Mouse (Mus musculus): Measurements from ENCODE around the gene Fat1. TPM values are rescaled to one million over a fixed set of nuclear protein-coding genes. Genes with fewer than 3 reads are reported as not detected.

The Fat1 gene
- polyA plus RNA-seq, 1 experiment from 2014 or later, result 15.8 TPM

GRCm38 (mm10) chr8:44996493-44996892 lies 61.2 kb downstream of the Fat1 start:
- H3K4me3 ChIP-seq, result no peak overlapping the region
- H3K36me3 ChIP-seq, result no peaks in the 10 kb centered on the region
- no peak for ATAC-seq (ENCODE audit: low FRiP score, low read depth)
- H3K27ac ChIP-seq (replicated peaks), result no peak overlapping the region
- H3K9me3 ChIP-seq, result no peaks in the 10 kb centered on the region
- H3K4me2 ChIP-seq, result no peak overlapping the region
- H3K4me1 ChIP-seq (replicated peaks), result peaks cover 49% of the 10 kb centered on the region
- H3K27me3 ChIP-seq, result no peaks in the 10 kb centered on the region
- H3K9ac ChIP-seq, result no peak overlapping the region
- WGBS, result 43% methylated on average over 3 of the region's 3 CpGs

DNA sequence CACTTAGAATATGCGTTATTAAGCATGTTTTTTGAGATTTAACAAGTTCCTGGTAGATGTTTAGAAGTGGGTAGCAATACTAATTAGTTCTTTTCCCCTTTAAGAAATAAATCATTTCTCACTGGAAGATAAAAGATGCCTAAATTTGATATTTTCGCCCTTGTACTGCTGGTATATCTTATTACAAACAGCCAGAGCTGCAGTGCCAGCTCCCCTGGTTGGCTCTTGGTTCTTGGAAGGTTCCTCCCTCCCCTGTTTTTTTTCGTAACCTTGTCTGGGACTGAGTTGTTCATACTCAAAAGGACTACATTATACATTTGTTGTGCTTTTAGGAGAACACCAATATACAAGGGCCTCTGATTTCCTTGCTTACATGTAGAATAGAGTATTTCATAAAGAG lies 62.1 kb downstream of the Fat1 start:
- Histone ChIP-seq H3K4me2 (no peak overlapping the region), H3K4me3 (no peak overlapping the region), H3K9ac (no peak overlapping the region), H3K27ac (replicated peaks) (no peak overlapping the region), H3K27me3 (no peaks in the 10 kb centered on the region), H3K4me1 (replicated peaks) (peaks cover 43% of the 10 kb centered on the region), H3K9me3 (no peaks in the 10 kb centered on the region), H3K36me3 (no peaks in the 10 kb centered on the region)
- 78% methylated on average over 3 of the region's 3 CpGs for WGBS
- no peak for ATAC-seq (ENCODE audit: low FRiP score, low read depth)

DNA sequence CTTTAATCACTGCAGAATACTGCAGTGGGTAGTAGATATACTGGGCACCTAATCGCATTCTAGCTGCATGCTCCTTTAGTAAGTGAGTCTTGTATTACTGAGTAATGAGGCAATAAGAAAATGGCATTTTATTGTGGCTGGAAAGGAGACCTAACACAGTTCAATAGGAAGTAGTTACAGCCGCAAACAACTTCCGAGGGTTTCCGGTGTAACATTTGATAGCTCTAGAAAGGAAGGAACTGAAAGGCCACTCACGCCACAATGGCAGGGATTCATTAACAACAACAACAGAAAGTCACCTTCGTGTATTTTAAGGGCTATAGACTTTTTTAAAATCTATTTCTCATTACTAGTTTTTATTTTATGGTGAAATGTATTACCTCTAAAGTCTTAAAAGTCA lies 62.6 kb downstream of the Fat1 start:
- WGBS, result 49% methylated on average over 6 of the region's 6 CpGs
- peaks cover 43% of the 10 kb centered on the region for H3K4me1 ChIP-seq (replicated peaks)

GRCm38 (mm10) chr8:44998275-44998674 lies 63.0 kb downstream of the Fat1 start:
- no peaks in the 10 kb centered on the region for H3K9me3 ChIP-seq
- peaks cover 47% of the 10 kb centered on the region for H3K4me1 ChIP-seq (replicated peaks)
- no peak for ATAC-seq (ENCODE audit: low FRiP score, low read depth)
- H3K27ac ChIP-seq (replicated peaks), result peak overlapping the region; percentile 77
- peak overlapping the region; percentile 5; the same call in 1 of the 2 replicates for H3K4me3 ChIP-seq
- H3K9ac ChIP-seq, result no peak overlapping the region
- 32% methylated on average over 9 of the region's 9 CpGs for WGBS
- H3K27me3 ChIP-seq, result no peaks in the 10 kb centered on the region
- peak overlapping the region; percentile 38 for H3K4me2 ChIP-seq
- H3K36me3 ChIP-seq, result no peaks in the 10 kb centered on the region

More for the DNA sequence above, 62.6 kb downstream of the Fat1 start:
- no peaks in the 10 kb centered on the region for H3K36me3 ChIP-seq
- no peak overlapping the region for H3K4me3 ChIP-seq
- no peaks in the 10 kb centered on the region for H3K9me3 ChIP-seq
- H3K4me2 ChIP-seq, result no peak overlapping the region
- peak overlapping the region; percentile 42; the same call in 1 of the 2 replicates for H3K27ac ChIP-seq (replicated peaks)
- ATAC-seq (ENCODE audit: low FRiP score, low read depth), result no peak
- no peaks in the 10 kb centered on the region for H3K27me3 ChIP-seq
- no peak overlapping the region for H3K9ac ChIP-seq

- Histone ChIP-seq H3K27me3 (no peaks in the 10 kb centered on the region), H3K4me1 (replicated peaks) (peaks cover 52% of the 10 kb centered on the region), H3K4me2 (peak overlapping the region; percentile 38), H3K4me3 (peak overlapping the region; percentile 5; the same call in 1 of the 2 replicates), H3K27ac (replicated peaks) (peak overlapping the region; percentile 77), H3K9ac (no peak overlapping the region), H3K36me3 (no peaks in the 10 kb centered on the region), H3K9me3 (no peaks in the 10 kb centered on the region)
- 8% methylated on average over 11 of the region's 11 CpGs for WGBS
- ATAC-seq (ENCODE audit: low FRiP score, low read depth), result peak; percentile 89
These were observed 63.5 kb downstream of the Fat1 start for GRCm38 (mm10) chr8:44998681-44999277.

DNA sequence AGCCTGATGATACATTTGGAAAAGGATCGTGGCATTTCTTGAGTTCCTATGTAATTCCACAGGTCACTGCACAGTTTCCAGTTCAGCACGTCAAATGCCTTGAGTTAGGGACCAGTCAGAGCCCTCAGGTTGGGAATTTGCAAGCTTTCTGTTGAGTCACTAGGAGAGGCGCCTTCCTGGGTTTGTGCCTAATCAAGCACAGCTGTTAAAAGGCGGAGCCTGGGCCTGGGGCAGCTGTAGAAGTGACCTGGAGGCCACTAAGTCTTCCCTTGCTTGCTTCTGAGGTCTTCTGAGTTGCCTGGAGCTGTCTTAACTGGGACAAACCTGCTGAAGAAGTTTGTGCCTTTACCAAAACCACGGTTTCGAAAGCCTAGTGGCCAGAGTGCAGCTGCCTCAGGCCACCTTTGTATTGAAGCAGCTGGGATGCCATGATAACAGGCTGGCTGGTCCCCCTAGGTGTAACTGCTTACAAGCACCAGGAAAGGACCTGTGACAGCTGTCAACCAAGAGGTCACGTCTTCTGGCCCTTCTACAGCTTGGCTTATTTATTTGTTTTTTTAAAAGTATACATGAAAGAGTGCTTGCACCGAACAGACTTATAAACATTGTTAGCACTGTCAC lies 66.4 kb downstream of the Fat1 start:
- Histone ChIP-seq H3K36me3 (no peaks in the 10 kb centered on the region), H3K27me3 (no peaks in the 10 kb centered on the region), H3K27ac (replicated peaks) (no peak overlapping the region), H3K4me1 (replicated peaks) (peaks cover 38% of the 10 kb centered on the region), H3K9ac (no peak overlapping the region), H3K4me2 (no peak overlapping the region), H3K9me3 (no peaks in the 10 kb centered on the region), H3K4me3 (no peak overlapping the region)
- 61% methylated on average over 8 of the region's 8 CpGs for WGBS
- ATAC-seq (ENCODE audit: low FRiP score, low read depth), result no peak

DNA sequence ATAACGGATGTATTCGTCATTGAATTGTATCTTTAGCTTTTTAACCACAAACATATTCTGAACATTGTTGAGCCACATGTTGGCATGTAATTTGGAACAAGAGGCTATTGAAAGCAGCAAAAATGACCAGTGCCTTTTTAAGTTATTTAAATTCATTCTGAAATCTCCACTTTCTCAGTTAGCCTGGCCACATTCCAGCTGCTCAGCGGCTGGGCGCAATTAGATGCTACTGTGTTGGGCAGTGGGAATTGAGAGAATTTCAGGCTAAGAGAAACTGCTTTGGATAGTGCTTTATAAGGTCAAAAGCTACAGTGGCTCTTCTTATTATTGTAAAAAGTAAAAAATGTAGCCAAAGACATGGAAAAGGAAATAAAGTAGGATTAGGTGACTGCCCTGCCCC lies 67.4 kb downstream of the Fat1 start:
- Histone ChIP-seq H3K4me2 (no peak overlapping the region), H3K27ac (replicated peaks) (no peak overlapping the region), H3K4me3 (no peak overlapping the region), H3K36me3 (no peaks in the 10 kb centered on the region), H3K4me1 (replicated peaks) (peaks cover 30% of the 10 kb centered on the region), H3K9me3 (no peaks in the 10 kb centered on the region), H3K9ac (no peak overlapping the region), H3K27me3 (no peaks in the 10 kb centered on the region)
- WGBS, result 30% methylated on average over 4 of the region's 4 CpGs
- ATAC-seq (ENCODE audit: low FRiP score, low read depth), result no peak

DNA sequence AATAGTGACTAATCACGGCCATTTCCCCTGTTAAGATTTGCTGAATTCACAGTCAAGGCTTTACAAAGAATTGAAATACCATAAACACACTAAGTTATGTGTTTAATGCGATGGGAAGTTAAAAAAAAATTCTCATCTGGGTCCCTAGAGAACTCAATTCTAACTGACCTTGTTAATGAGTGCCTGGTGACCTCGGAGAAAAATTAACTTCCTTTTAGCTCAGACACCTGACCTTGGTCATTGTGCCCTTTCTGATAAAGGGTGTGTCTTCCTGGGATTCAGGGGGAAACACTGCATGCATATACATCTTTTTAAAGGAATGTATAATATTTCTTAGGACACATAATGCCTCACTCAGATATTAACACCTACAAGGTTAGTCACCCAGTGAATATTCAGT lies 68.8 kb downstream of the Fat1 start:
- no peak for ATAC-seq (ENCODE audit: low FRiP score, low read depth)
- H3K4me3 ChIP-seq, result no peak overlapping the region
- no peak overlapping the region for H3K9ac ChIP-seq
- peaks cover 17% of the 10 kb centered on the region for H3K4me1 ChIP-seq (replicated peaks)
- no peaks in the 10 kb centered on the region for H3K9me3 ChIP-seq
- H3K27me3 ChIP-seq, result no peaks in the 10 kb centered on the region
- no peaks in the 10 kb centered on the region for H3K36me3 ChIP-seq
- WGBS, result 68% methylated on average over 3 of the region's 3 CpGs
- no peak overlapping the region for H3K27ac ChIP-seq (replicated peaks)
- H3K4me2 ChIP-seq, result no peak overlapping the region

GRCm38 (mm10) chr8:45010685-45011084 lies 75.4 kb downstream of the Fat1 start:
- H3K9ac ChIP-seq, result no peak overlapping the region
- H3K27ac ChIP-seq (replicated peaks), result no peak overlapping the region
- 40% methylated on average over 4 of the region's 4 CpGs for WGBS
- no peaks in the 10 kb centered on the region for H3K27me3 ChIP-seq
- no peak overlapping the region for H3K4me2 ChIP-seq
- no peak overlapping the region for H3K4me3 ChIP-seq
- no peaks in the 10 kb centered on the region for H3K4me1 ChIP-seq (replicated peaks)
- no peaks in the 10 kb centered on the region for H3K9me3 ChIP-seq
- peaks cover 14% of the 10 kb centered on the region for H3K36me3 ChIP-seq
- ATAC-seq (ENCODE audit: low FRiP score, low read depth), result no peak

DNA sequence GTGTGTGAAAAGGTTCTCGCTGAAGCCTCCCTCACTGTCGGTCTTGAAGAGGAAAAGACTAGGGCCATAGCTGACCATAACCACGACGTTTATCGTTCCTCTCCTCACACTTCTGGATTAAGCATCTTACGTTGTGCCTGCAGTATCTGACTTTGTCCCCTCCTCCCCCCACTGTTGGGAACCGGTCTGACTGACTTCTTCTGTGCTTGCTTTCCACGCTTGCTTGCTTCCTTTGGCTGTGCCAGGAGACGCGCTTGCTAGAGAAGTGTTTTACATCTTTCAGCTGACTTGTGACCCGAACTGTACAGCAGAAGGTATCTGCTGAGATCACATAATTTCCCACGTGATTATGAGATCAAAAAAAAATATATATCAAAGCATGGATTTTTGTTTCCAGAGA lies 76.5 kb downstream of the Fat1 start:
- ATAC-seq (ENCODE audit: low FRiP score, low read depth), result no peak
- WGBS, result 83% methylated on average over 12 of the region's 12 CpGs
- no peak overlapping the region for H3K4me2 ChIP-seq

GRCm38 (mm10) chr8:45013852-45014251 lies 78.6 kb downstream of the Fat1 start:
- H3K27me3 ChIP-seq, result no peaks in the 10 kb centered on the region
- WGBS, result 85% methylated on average over 8 of the region's 8 CpGs
- no peak overlapping the region for H3K9ac ChIP-seq
- ATAC-seq (ENCODE audit: low FRiP score, low read depth), result no peak
- H3K27ac ChIP-seq (replicated peaks), result no peak overlapping the region
- no peak overlapping the region for H3K4me2 ChIP-seq
- H3K4me3 ChIP-seq, result no peak overlapping the region
- H3K9me3 ChIP-seq, result no peaks in the 10 kb centered on the region
- H3K36me3 ChIP-seq, result peaks cover 22% of the 10 kb centered on the region
- H3K4me1 ChIP-seq (replicated peaks), result no peaks in the 10 kb centered on the region

More for the DNA sequence above, 76.5 kb downstream of the Fat1 start:
- H3K27ac ChIP-seq (replicated peaks), result no peak overlapping the region
- H3K4me3 ChIP-seq, result no peak overlapping the region
- no peak overlapping the region for H3K9ac ChIP-seq
- H3K9me3 ChIP-seq, result no peaks in the 10 kb centered on the region
- peaks cover 14% of the 10 kb centered on the region for H3K36me3 ChIP-seq
- no peaks in the 10 kb centered on the region for H3K4me1 ChIP-seq (replicated peaks)
- no peaks in the 10 kb centered on the region for H3K27me3 ChIP-seq

DNA sequence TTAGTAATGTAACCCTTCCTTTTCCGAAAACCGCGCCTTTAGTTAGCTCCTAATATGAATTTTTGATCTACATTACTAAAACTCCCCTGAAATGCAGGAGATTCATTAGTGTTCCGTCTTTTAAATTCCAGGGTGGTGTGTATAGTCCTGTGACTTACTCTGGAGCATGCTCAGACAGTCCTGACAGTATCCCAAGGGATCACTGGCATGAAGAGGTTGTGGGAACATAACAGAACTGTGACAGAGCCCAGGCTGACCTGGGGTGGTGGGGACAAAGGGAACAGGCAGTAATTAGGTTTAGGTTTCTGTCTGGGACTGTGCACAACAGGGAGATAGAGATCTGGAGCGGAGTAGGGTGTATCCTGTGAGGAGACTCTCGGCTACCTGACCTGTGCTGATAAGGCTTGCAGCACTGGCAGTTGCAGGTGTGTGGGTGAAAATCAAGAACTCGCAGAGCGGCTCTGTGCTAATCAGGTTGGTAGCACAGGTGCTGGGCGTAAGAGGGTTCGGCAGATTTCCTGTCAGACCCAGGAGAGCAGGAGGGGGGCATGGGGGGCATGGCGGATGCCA lies 79.3 kb downstream of the Fat1 start:
- Histone ChIP-seq H3K9me3 (no peaks in the 10 kb centered on the region), H3K9ac (no peak overlapping the region), H3K27ac (replicated peaks) (no peak overlapping the region), H3K4me2 (no peak overlapping the region), H3K4me3 (no peak overlapping the region), H3K4me1 (replicated peaks) (no peaks in the 10 kb centered on the region), H3K36me3 (peaks cover 22% of the 10 kb centered on the region), H3K27me3 (no peaks in the 10 kb centered on the region)
- 86% methylated on average over 11 of the region's 11 CpGs for WGBS
- peak; percentile 30; the same call in 1 of the 2 replicates for ATAC-seq (ENCODE audit: low FRiP score, low read depth)

Measured in hindbrain, embryonic 15.5 days (tissue).